Mouse (Mus musculus) CH12.LX (cell line): ENCODE results near the gene Kif26b.

Source experiments
- EP300 ChIP-seq: IDR thresholded peaks from 2 replicates; pipeline ENCODE4 v1.6.1; 2011; ENCODE audit warnings: low read length, improper control_type of control experiment
- ZMIZ1 ChIP-seq: IDR thresholded peaks from 2 replicates; pipeline ENCODE4 v1.6.1; 2012; ENCODE audit warnings: low read depth, mild to moderate bottlenecking, inconsistent platforms, low read length, improper control_type of control experiment

GRCm38 (mm10) chr1:178686881-178687280, 158.0 kb downstream of the Kif26b start:
- TF ChIP-seq ZMIZ1: no peak
- no peak for TF ChIP-seq EP300
